Mouse (Mus musculus): ENCODE data around the gene Atp6v1e1. TPM values are rescaled to one million over a fixed set of nuclear protein-coding genes. Genes with fewer than 3 reads are reported as not detected.

Atp6v1e1 gene
- polyA plus RNA-seq, 1 experiment from 2014 or later, result 326 TPM

- Histone ChIP-seq H3K4me1 (no peaks in the 10 kb centered on the region), H3K9me3 (replicated peaks) (no peaks in the 10 kb centered on the region), H3K4me3 (replicated peaks) (no peak overlapping the region), H3K27ac (replicated peaks) (no peak overlapping the region), H3K27me3 (replicated peaks) (no peaks in the 10 kb centered on the region), H3K4me2 (no peak overlapping the region), H3K36me3 (peaks cover 31% of the 10 kb centered on the region), H3K9ac (replicated peaks) (no peak overlapping the region)
- 88% methylated on average over 2 of the region's 2 CpGs for WGBS
- no peak for ATAC-seq (ENCODE audit: low FRiP score)
Measured at GRCm38 (mm10) chr6:120761151-120761550, 61.4 kb downstream of the Atp6v1e1 start.

- ATAC-seq (ENCODE audit: low FRiP score), result no peak
- Histone ChIP-seq H3K27me3 (replicated peaks) (no peaks in the 10 kb centered on the region), H3K27ac (replicated peaks) (no peak overlapping the region), H3K36me3 (peaks cover 4% of the 10 kb centered on the region; the same call in 1 of the 2 replicates), H3K9ac (replicated peaks) (no peak overlapping the region), H3K4me1 (no peaks in the 10 kb centered on the region), H3K4me2 (no peak overlapping the region), H3K4me3 (replicated peaks) (no peak overlapping the region), H3K9me3 (replicated peaks) (no peaks in the 10 kb centered on the region)
- WGBS, result 95% methylated on average over 2 of the region's 2 CpGs
Measured at GRCm38 (mm10) chr6:120746416-120746815, 76.2 kb downstream of the Atp6v1e1 start.

Small RNAs within 50 kb of the gene (microRNA-seq; reads per million reads assigned to microRNA genes)
- not detected for gene Gm25193

Other genes with a start within 250 kb of the Atp6v1e1 start
- gene Cecr2, start 156.4 kb downstream of the Atp6v1e1 start, polyA plus RNA-seq (2015; fragmentation: Nextera tagmentation; extraction: Ambion mirVana), result 1.4 and 1.7 TPM in 2 replicates
- gene Slc25a18, start 49.2 kb downstream of the Atp6v1e1 start, polyA plus RNA-seq (2015; fragmentation: Nextera tagmentation; extraction: Ambion mirVana), result 22.1 and 22.5 TPM in 2 replicates
- gene Bcl2l13, start 13.4 kb upstream of the Atp6v1e1 start, polyA plus RNA-seq (2015; fragmentation: Nextera tagmentation; extraction: Ambion mirVana), result 22.6 and 28.4 TPM in 2 replicates
- gene Bid, start 94.1 kb upstream of the Atp6v1e1 start, polyA plus RNA-seq (2015; fragmentation: Nextera tagmentation; extraction: Ambion mirVana), result 38.7 and 43.0 TPM in 2 replicates

All from neural tube, embryonic 15.5 days (tissue).